Mouse (Mus musculus) small intestine, adult 2 months (tissue): ENCODE measurements at regions not wholly inside any gene's neighbourhood (a gene's known extent, or its start where the extent isn't known, plus 50 kb on each side); places are given as distances from the start of the nearest gene placed in this dataset.

Experiments
- CTCF ChIP-seq: fragments of 200-500 bp; IDR thresholded peaks from 2 replicates; pipeline ENCODE4 v1.5.1; 2012; ENCODE audit warnings: low read depth, mild to moderate bottlenecking, control low read depth, inconsistent platforms, low read length, moderate library complexity, mixed read lengths; ENCODE audit not compliant: insufficient replicate concordance, insufficient read length; ENCODE audit errors: extremely low read depth
- POLR2A ChIP-seq: fragments of 200-500 bp; IDR thresholded peaks from 2 replicates; pipeline ENCODE4 v1.6.1; 2012; ENCODE audit warnings: low read depth, mild to moderate bottlenecking, control low read depth, inconsistent platforms, low read length, moderate library complexity

DNA sequence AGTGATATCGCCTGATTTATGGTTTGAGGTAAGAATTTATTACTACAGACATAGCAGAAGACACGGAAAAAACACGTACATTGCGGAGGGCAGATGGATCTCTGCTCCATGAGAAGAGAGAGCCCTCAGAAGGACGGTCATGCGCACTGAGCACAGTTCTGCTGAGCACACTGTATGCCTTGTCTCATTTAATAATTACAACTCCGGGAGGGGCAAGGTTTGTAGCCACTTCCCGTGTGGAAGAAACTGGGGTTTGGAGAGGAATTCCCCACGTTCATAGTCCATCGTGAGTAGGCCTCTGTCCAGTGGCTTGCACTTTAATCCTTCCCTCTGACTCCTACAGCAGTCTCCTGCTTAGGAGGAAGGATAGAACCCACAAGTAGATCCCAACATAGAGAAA is 322.9 kb upstream of the Noct start:
- no peak for TF ChIP-seq POLR2A
- no peak for TF ChIP-seq CTCF
